Mouse (Mus musculus): ENCODE results near the gene Proser3. TPM values are rescaled to one million over a fixed set of nuclear protein-coding genes. Genes with fewer than 3 reads are reported as not detected.
A peak's percentile ranks its signal among the peaks of the same experiment; 100 is the strongest.
"Not testable (repeated sequence)": the region's sequence is repeated elsewhere in the genome, so short reads cannot be mapped to it uniquely, and the experiment has no call there.

Gene Proser3
- polyA plus RNA-seq, 1 experiment from 2014 or later = 8.2 TPM

- no peak overlapping the region for H3K27ac ChIP-seq (ENCODE audit: low read length)
- H3K4me3 ChIP-seq (ENCODE audit: low read depth, low read length) = no peak overlapping the region
- 37% methylated on average over 4 of the region's 4 CpGs for WGBS
- no peak overlapping the region for H3K9ac ChIP-seq (ENCODE audit: low read depth, low read length)
- H3K4me2 ChIP-seq (ENCODE audit: low read length) = no peak overlapping the region
- no peaks in the 10 kb centered on the region; the same call in 1 of the 2 replicates for H3K4me1 ChIP-seq (ENCODE audit: control insufficient read depth, insufficient read depth, low read length)
- no peaks in the 10 kb centered on the region for H3K27me3 ChIP-seq (ENCODE audit: control insufficient read depth, insufficient read depth, low read depth, low read length)
- no peaks in the 10 kb centered on the region for H3K9me3 ChIP-seq (replicated peaks; ENCODE audit: control insufficient read depth, low read length, poor library complexity, severe bottlenecking)
- peak; percentile 18 for ATAC-seq
- H3K36me3 ChIP-seq (ENCODE audit: control insufficient read depth, insufficient read depth, low read length) = peaks cover 23% of the 10 kb centered on the region
Observed at GRCm38 (mm10) chr7:30520396-30520795, 31.7 kb downstream of the Proser3 start.

GRCm38 (mm10) chr7:30518325-30518724, 33.8 kb downstream of the Proser3 start:
- no peak overlapping the region for H3K27ac ChIP-seq (ENCODE audit: low read length)
- H3K4me3 ChIP-seq (ENCODE audit: low read depth, low read length) = no peak overlapping the region
- H3K9ac ChIP-seq (ENCODE audit: low read depth, low read length) = no peak overlapping the region
- H3K36me3 ChIP-seq (ENCODE audit: control insufficient read depth, insufficient read depth, low read length) = peaks cover 8% of the 10 kb centered on the region
- H3K4me2 ChIP-seq (ENCODE audit: low read length) = no peak overlapping the region
- no peaks in the 10 kb centered on the region; the same call in 1 of the 2 replicates for H3K4me1 ChIP-seq (ENCODE audit: control insufficient read depth, insufficient read depth, low read length)
- no peaks in the 10 kb centered on the region for H3K27me3 ChIP-seq (ENCODE audit: control insufficient read depth, insufficient read depth, low read depth, low read length)
- H3K9me3 ChIP-seq (replicated peaks; ENCODE audit: control insufficient read depth, low read length, poor library complexity, severe bottlenecking) = no peaks in the 10 kb centered on the region
- no peak for ATAC-seq
- 44% methylated on average over 8 of the region's 8 CpGs for WGBS

GRCm38 (mm10) chr7:30515003-30515760, 36.9 kb downstream of the Proser3 start:
- no peaks in the 10 kb centered on the region for H3K36me3 ChIP-seq (ENCODE audit: control insufficient read depth, insufficient read depth, low read length)
- H3K27ac ChIP-seq (ENCODE audit: low read length) = no peak overlapping the region
- H3K4me2 ChIP-seq (ENCODE audit: low read length) = no peak overlapping the region
- H3K4me1 ChIP-seq (ENCODE audit: control insufficient read depth, insufficient read depth, low read length) = no peaks in the 10 kb centered on the region; the same call in 1 of the 2 replicates
- no peak for ATAC-seq
- H3K9ac ChIP-seq (ENCODE audit: low read depth, low read length) = no peak overlapping the region
- WGBS = 54% methylated on average over 24 of the region's 24 CpGs
- no peaks in the 10 kb centered on the region for H3K9me3 ChIP-seq (replicated peaks; ENCODE audit: control insufficient read depth, low read length, poor library complexity, severe bottlenecking)
- no peak overlapping the region for H3K4me3 ChIP-seq (ENCODE audit: low read depth, low read length)
- no peaks in the 10 kb centered on the region for H3K27me3 ChIP-seq (ENCODE audit: control insufficient read depth, insufficient read depth, low read depth, low read length)

- Histone ChIP-seq H3K4me3 (ENCODE audit: low read depth, low read length) (no peak overlapping the region), H3K36me3 (ENCODE audit: control insufficient read depth, insufficient read depth, low read length) (no peaks in the 10 kb centered on the region), H3K9ac (ENCODE audit: low read depth, low read length) (no peak overlapping the region), H3K27ac (ENCODE audit: low read length) (no peak overlapping the region), H3K4me1 (ENCODE audit: control insufficient read depth, insufficient read depth, low read length) (no peaks in the 10 kb centered on the region), H3K9me3 (replicated peaks; ENCODE audit: control insufficient read depth, low read length, poor library complexity, severe bottlenecking) (no peaks in the 10 kb centered on the region), H3K27me3 (ENCODE audit: control insufficient read depth, insufficient read depth, low read depth, low read length) (no peaks in the 10 kb centered on the region), H3K4me2 (ENCODE audit: low read length) (no peak overlapping the region)
- 71% methylated on average over 4 of the region's 4 CpGs for WGBS
- ATAC-seq = no peak
Observed at GRCm38 (mm10) chr7:30508061-30508460, 44.0 kb downstream of the Proser3 start.

GRCm38 (mm10) chr7:30501159-30501558, 50.9 kb downstream of the Proser3 start:
- not testable (repeated sequence) for H3K36me3 ChIP-seq (ENCODE audit: control insufficient read depth, insufficient read depth, low read length)

GRCm38 (mm10) chr7:30495506-30496042, 56.5 kb downstream of the Proser3 start:
- H3K27ac ChIP-seq (ENCODE audit: low read length); H3K9ac ChIP-seq (ENCODE audit: low read depth, low read length); H3K4me2 ChIP-seq (ENCODE audit: low read length); ATAC-seq; H3K9me3 ChIP-seq (replicated peaks; ENCODE audit: control insufficient read depth, low read length, poor library complexity, severe bottlenecking); H3K36me3 ChIP-seq (ENCODE audit: control insufficient read depth, insufficient read depth, low read length); H3K27me3 ChIP-seq (ENCODE audit: control insufficient read depth, insufficient read depth, low read depth, low read length); H3K4me3 ChIP-seq (ENCODE audit: low read depth, low read length); H3K4me1 ChIP-seq (ENCODE audit: control insufficient read depth, insufficient read depth, low read length): not testable (repeated sequence)
- 63% methylated on average over 5 of the region's 5 CpGs for WGBS

More at GRCm38 (mm10) chr7:30501159-30501558, 50.9 kb downstream of the Proser3 start:
- 67% methylated on average over 5 of the region's 5 CpGs for WGBS
- not testable (repeated sequence) for ATAC-seq; H3K9ac ChIP-seq (ENCODE audit: low read depth, low read length); H3K9me3 ChIP-seq (replicated peaks; ENCODE audit: control insufficient read depth, low read length, poor library complexity, severe bottlenecking); H3K27me3 ChIP-seq (ENCODE audit: control insufficient read depth, insufficient read depth, low read depth, low read length); H3K4me2 ChIP-seq (ENCODE audit: low read length); H3K4me1 ChIP-seq (ENCODE audit: control insufficient read depth, insufficient read depth, low read length); H3K27ac ChIP-seq (ENCODE audit: low read length); H3K4me3 ChIP-seq (ENCODE audit: low read depth, low read length)

- no peak within 1 kb of the TSS for H3K4me3 ChIP-seq (ENCODE audit: low read depth, low read length)
- no peaks in the 10 kb centered on the region for H3K36me3 ChIP-seq (ENCODE audit: control insufficient read depth, insufficient read depth, low read length)
- ATAC-seq = no peak
- 64% methylated on average over 11 of the region's 11 CpGs for WGBS
- H3K27ac ChIP-seq (ENCODE audit: low read length) = no peak within 1 kb of the TSS
- no peaks in the 10 kb centered on the region for H3K4me1 ChIP-seq (ENCODE audit: control insufficient read depth, insufficient read depth, low read length)
- no peaks in the 10 kb centered on the region for H3K9me3 ChIP-seq (replicated peaks; ENCODE audit: control insufficient read depth, low read length, poor library complexity, severe bottlenecking)
- no peaks in the 10 kb centered on the region; the same call in 1 of the 2 replicates for H3K27me3 ChIP-seq (ENCODE audit: control insufficient read depth, insufficient read depth, low read depth, low read length)
- no peak within 1 kb of the TSS for H3K9ac ChIP-seq (ENCODE audit: low read depth, low read length)
- H3K4me2 ChIP-seq (ENCODE audit: low read length) = no peak within 1 kb of the TSS
Observed at GRCm38 (mm10) chr7:30493401-30493931, 58.6 kb downstream of the Proser3 start, which contains the start of gene Prodh2. Gene Prodh2 (plus strand): TSS chr7:30493622.

GRCm38 (mm10) chr7:30492765-30493164, 59.3 kb downstream of the Proser3 start:
- H3K27ac ChIP-seq (ENCODE audit: low read length) = no peak overlapping the region
- no peaks in the 10 kb centered on the region for H3K9me3 ChIP-seq (replicated peaks; ENCODE audit: control insufficient read depth, low read length, poor library complexity, severe bottlenecking)
- no peaks in the 10 kb centered on the region; the same call in 1 of the 2 replicates for H3K27me3 ChIP-seq (ENCODE audit: control insufficient read depth, insufficient read depth, low read depth, low read length)
- no peak for ATAC-seq
- no peaks in the 10 kb centered on the region for H3K36me3 ChIP-seq (ENCODE audit: control insufficient read depth, insufficient read depth, low read length)
- no peak overlapping the region for H3K9ac ChIP-seq (ENCODE audit: low read depth, low read length)
- 13% methylated on average over 4 of the region's 4 CpGs for WGBS
- no peaks in the 10 kb centered on the region for H3K4me1 ChIP-seq (ENCODE audit: control insufficient read depth, insufficient read depth, low read length)
- H3K4me3 ChIP-seq (ENCODE audit: low read depth, low read length) = no peak overlapping the region
- no peak overlapping the region for H3K4me2 ChIP-seq (ENCODE audit: low read length)

GRCm38 (mm10) chr7:30490957-30491307, 61.2 kb downstream of the Proser3 start:
- Histone ChIP-seq H3K36me3 (ENCODE audit: control insufficient read depth, insufficient read depth, low read length) (no peaks in the 10 kb centered on the region), H3K9ac (ENCODE audit: low read depth, low read length) (no peak overlapping the region), H3K4me1 (ENCODE audit: control insufficient read depth, insufficient read depth, low read length) (no peaks in the 10 kb centered on the region), H3K27ac (ENCODE audit: low read length) (no peak overlapping the region), H3K9me3 (replicated peaks; ENCODE audit: control insufficient read depth, low read length, poor library complexity, severe bottlenecking) (no peaks in the 10 kb centered on the region), H3K27me3 (ENCODE audit: control insufficient read depth, insufficient read depth, low read depth, low read length) (no peaks in the 10 kb centered on the region; the same call in 1 of the 2 replicates), H3K4me3 (ENCODE audit: low read depth, low read length) (no peak overlapping the region), H3K4me2 (ENCODE audit: low read length) (no peak overlapping the region)
- 13% methylated on average over 6 of the region's 6 CpGs for WGBS
- no peak for ATAC-seq

Measured in midbrain, embryonic 16.5 days (tissue).